In genomic region chr5:134571730-134572507, GRCm38 (mm10) we compare ENCODE assay signal across 8 mouse cellular contexts. TPM values are rescaled to one million over a fixed set of nuclear protein-coding genes. Genes with fewer than 3 reads are reported as not detected.
A peak's percentile ranks its signal among the peaks of the same experiment; 100 is the strongest.
DNase-seq lines count a peak whose midpoint lies in the region; ATAC-seq and TF ChIP-seq lines count a peak whose summit lies in the region.

No protein-coding gene starts in this region.

- H3K9me3 ChIP-seq in hindbrain, embryonic 13.5 days: no peaks in the 10 kb centered on the region
- H3K9me3 ChIP-seq in limb, embryonic 12.5 days: no peaks in the 10 kb centered on the region
- no peaks in the 10 kb centered on the region; the same call in 1 of the 2 replicates for H3K9me3 ChIP-seq in midbrain, embryonic 11.5 days (ENCODE audit: control insufficient read depth, low read length)
- no peaks in the 10 kb centered on the region for H3K9me3 ChIP-seq in stomach, postnatal 0 days (ENCODE audit: control insufficient read depth, low read length)

- H3K4me2 ChIP-seq in hindbrain, embryonic 13.5 days: peak overlapping the region; percentile 80
- peak overlapping the region; percentile 67 for H3K4me2 ChIP-seq in limb, embryonic 12.5 days
- H3K4me2 ChIP-seq in midbrain, embryonic 11.5 days: peak overlapping the region; percentile 44
- peak overlapping the region; percentile 82 for H3K4me2 ChIP-seq in stomach, postnatal 0 days (replicated peaks; ENCODE audit: low read depth)

- H3K9ac ChIP-seq in hindbrain, embryonic 13.5 days: peak overlapping the region; percentile 71
- peak overlapping the region; percentile 40 for H3K9ac ChIP-seq in limb, embryonic 12.5 days (replicated peaks)
- H3K9ac ChIP-seq in midbrain, embryonic 11.5 days (ENCODE audit: low read length): peak overlapping the region; percentile 46
- peak overlapping the region; percentile 58 for H3K9ac ChIP-seq in stomach, postnatal 0 days (ENCODE audit: low read length)

- ATAC-seq in hindbrain, embryonic 13.5 days (ENCODE audit: low FRiP score): peak; percentile 72
- ATAC-seq in limb, embryonic 12.5 days (ENCODE audit: insufficient number of reproducible peaks, insufficient read depth, low FRiP score, low TSS enrichment, low read depth): peak; percentile 53
- ATAC-seq in midbrain, embryonic 11.5 days (ENCODE audit: low FRiP score): peak; percentile 81
- peak; percentile 58 for ATAC-seq in stomach, postnatal 0 days (ENCODE audit: low FRiP score, low TSS enrichment)

- intact Hi-C loops in left cerebral cortex, adult 2 months (cut with DNase I): loop anchor here (1.0 kb wide), 1 partner anchor 20 kb away; the partner anchor contains the start of gene Clip2

- peak overlapping the region; percentile 74 for H3K27ac ChIP-seq in left cerebral cortex, adult 2 months
- H3K27ac ChIP-seq in hindbrain, embryonic 13.5 days: peak overlapping the region; percentile 77
- peak overlapping the region; percentile 84 for H3K27ac ChIP-seq in limb, embryonic 12.5 days
- H3K27ac ChIP-seq in midbrain, embryonic 11.5 days (ENCODE audit: low read depth, low read length): no peak overlapping the region
- H3K27ac ChIP-seq in stomach, postnatal 0 days (replicated peaks): peak overlapping the region; percentile 76

- TF ChIP-seq CTCF in left cerebral cortex, adult 2 months (IDR thresholded peaks at IDR 0.05): no peak
- TF ChIP-seq CTCF in stomach, postnatal 0 days (IDR thresholded peaks at IDR 0.05; ENCODE audit: low read depth): no peak

- H3K27me3 ChIP-seq in hindbrain, embryonic 13.5 days: no peaks in the 10 kb centered on the region
- H3K27me3 ChIP-seq in limb, embryonic 12.5 days: no peaks in the 10 kb centered on the region
- no peaks in the 10 kb centered on the region for H3K27me3 ChIP-seq in midbrain, embryonic 11.5 days (ENCODE audit: control insufficient read depth, insufficient read depth, low read length)
- no peaks in the 10 kb centered on the region for H3K27me3 ChIP-seq in stomach, postnatal 0 days (ENCODE audit: control insufficient read depth, insufficient read depth, low read length)

- DNase-seq in left cerebral cortex, adult 2 months (ENCODE audit: extremely low spot score in 1 of 2, low spot score in 2 of 2): peak; percentile 33 to 38
- DNase-seq in left cerebral cortex, adult 8-10 months (ENCODE audit: low spot score in 2 of 2): no peak
- DNase-seq in adrenal gland, postnatal 36 days: peak; percentile 63 to 76
- peak; percentile 54 for DNase-seq in fibroblast of lung, adult 2 months (ENCODE audit: low read depth)
- DNase-seq in midbrain, embryonic 11.5 days (ENCODE audit: low spot score, missing footprints): peak; percentile 97
- DNase-seq in stomach, postnatal 0 days (ENCODE audit: low spot score): peak; percentile 65

- H3K4me1 ChIP-seq in hindbrain, embryonic 13.5 days (replicated peaks): peaks cover 12% of the 10 kb centered on the region
- peaks cover 20% of the 10 kb centered on the region for H3K4me1 ChIP-seq in limb, embryonic 12.5 days (replicated peaks)
- peaks cover 4% of the 10 kb centered on the region; the same call in 1 of the 2 replicates for H3K4me1 ChIP-seq in midbrain, embryonic 11.5 days (ENCODE audit: control insufficient read depth, insufficient read depth, low read length)
- H3K4me1 ChIP-seq in stomach, postnatal 0 days (replicated peaks; ENCODE audit: control insufficient read depth, insufficient read depth): no peaks in the 10 kb centered on the region

- H3K36me3 ChIP-seq in hindbrain, embryonic 13.5 days: no peaks in the 10 kb centered on the region
- H3K36me3 ChIP-seq in limb, embryonic 12.5 days: no peaks in the 10 kb centered on the region
- no peaks in the 10 kb centered on the region for H3K36me3 ChIP-seq in midbrain, embryonic 11.5 days (ENCODE audit: control insufficient read depth, insufficient read depth, low read length)
- no peaks in the 10 kb centered on the region for H3K36me3 ChIP-seq in stomach, postnatal 0 days (ENCODE audit: control insufficient read depth, insufficient read depth, low read length)

- no peak for TF ChIP-seq EP300 in stomach, postnatal 0 days (optimal IDR thresholded peaks at IDR 0.05)

- H3K4me3 ChIP-seq in left cerebral cortex, adult 2 months: peak overlapping the region; percentile 55
- H3K4me3 ChIP-seq in hindbrain, embryonic 13.5 days: peak overlapping the region; percentile 50
- H3K4me3 ChIP-seq in limb, embryonic 12.5 days (replicated peaks): peak overlapping the region; percentile 43
- peak overlapping the region; percentile 18; the same call in 1 of the 2 replicates for H3K4me3 ChIP-seq in midbrain, embryonic 11.5 days (ENCODE audit: low read depth, low read length)
- H3K4me3 ChIP-seq in stomach, postnatal 0 days (ENCODE audit: low read depth, low read length): peak overlapping the region; percentile 52

- 1% methylated on average over 23 of the region's 23 CpGs for WGBS in hindbrain, embryonic 13.5 days
- WGBS in limb, embryonic 12.5 days: under 1% methylated on average over 23 of the region's 23 CpGs
- 2% methylated on average over 23 of the region's 23 CpGs for WGBS in midbrain, embryonic 11.5 days
- WGBS in stomach, postnatal 0 days: under 1% methylated on average over 23 of the region's 23 CpGs

RNA-seq across cellular contexts. Expression of gene Rfc2, which starts 9.2 kb away (rescaled TPM):
- 10 to 100 TPM; 60.0 to 64.2 TPM for total RNA-seq in left cerebral cortex, adult 2 months (2021)
- 10 to 100 TPM; 54.0 to 67.3 (median 60.3) TPM for total RNA-seq in left cerebral cortex, adult 8-10 months (2022)
- 10 to 100 TPM; 48.2 to 49.4 TPM for total RNA-seq in adrenal gland, postnatal 36 days (2021)
- polyA plus RNA-seq in hindbrain, embryonic 13.5 days (2015; fragmentation: Nextera tagmentation; extraction: Ambion mirVana): 192 and 194 TPM in 2 replicates
- polyA plus RNA-seq in limb, embryonic 12.5 days (2016; fragmentation: Nextera tagmentation; extraction: Ambion mirVana): 325 and 350 TPM in 2 replicates
- 321 and 338 TPM in 2 replicates for polyA plus RNA-seq in midbrain, embryonic 11.5 days (2014; fragmentation: Nextera tagmentation; extraction: Ambion mirVana)
- 81.5 and 83.7 TPM in 2 replicates for polyA plus RNA-seq in stomach, postnatal 0 days (2015; fragmentation: Nextera tagmentation; extraction: Ambion mirVana)

RNA-seq across cellular contexts. Expression of gene Syna, which starts 11.9 kb away (rescaled TPM):
- total RNA-seq in left cerebral cortex, adult 2 months (2021): under 1 TPM; 0.21 to 0.34 TPM
- total RNA-seq in left cerebral cortex, adult 8-10 months (2022): under 1 TPM in 2 of 4 experiments, not detected in 2; 0.17 to 0.19 TPM
- not detected for total RNA-seq in adrenal gland, postnatal 36 days (2021)
- 0.42 and 0.43 TPM in 2 replicates for polyA plus RNA-seq in hindbrain, embryonic 13.5 days (2015; fragmentation: Nextera tagmentation; extraction: Ambion mirVana)
- polyA plus RNA-seq in limb, embryonic 12.5 days (2016; fragmentation: Nextera tagmentation; extraction: Ambion mirVana): 0.12 TPM in 1 of 2 replicates, not detected in the other
- polyA plus RNA-seq in midbrain, embryonic 11.5 days (2014; fragmentation: Nextera tagmentation; extraction: Ambion mirVana): 0.30 TPM in 1 of 2 replicates, not detected in the other
- 0.07 TPM in 2 replicates for polyA plus RNA-seq in stomach, postnatal 0 days (2015; fragmentation: Nextera tagmentation; extraction: Ambion mirVana)

RNA-seq across cellular contexts. Expression of gene Clip2, which starts 19.7 kb away (rescaled TPM):
- total RNA-seq in left cerebral cortex, adult 2 months (2021): 100 to 1,000 TPM; 116 to 123 TPM
- total RNA-seq in left cerebral cortex, adult 8-10 months (2022): 100 to 1,000 TPM in 2 of 4 experiments, 10 to 100 TPM in 2; 92.9 to 105 (median 99.9) TPM
- 10 to 100 TPM; 15.1 to 21.0 TPM for total RNA-seq in adrenal gland, postnatal 36 days (2021)
- 14.4 and 15.1 TPM in 2 replicates for polyA plus RNA-seq in hindbrain, embryonic 13.5 days (2015; fragmentation: Nextera tagmentation; extraction: Ambion mirVana)
- 6.3 and 6.6 TPM in 2 replicates for polyA plus RNA-seq in limb, embryonic 12.5 days (2016; fragmentation: Nextera tagmentation; extraction: Ambion mirVana)
- polyA plus RNA-seq in midbrain, embryonic 11.5 days (2014; fragmentation: Nextera tagmentation; extraction: Ambion mirVana): 5.6 and 5.8 TPM in 2 replicates
- polyA plus RNA-seq in stomach, postnatal 0 days (2015; fragmentation: Nextera tagmentation; extraction: Ambion mirVana): 1.0 and 1.1 TPM in 2 replicates

RNA-seq across cellular contexts. Expression of gene Lat2, which starts 42.9 kb away (rescaled TPM):
- total RNA-seq in left cerebral cortex, adult 2 months (2021): 1 to 10 TPM; 3.4 to 3.9 TPM
- total RNA-seq in left cerebral cortex, adult 8-10 months (2022): 10 to 100 TPM in 2 of 4 experiments, 1 to 10 TPM in 2; 2.3 to 10.9 (median 6.9) TPM
- 1 to 10 TPM; 3.3 to 4.4 TPM for total RNA-seq in adrenal gland, postnatal 36 days (2021)
- 5.7 and 6.0 TPM in 2 replicates for polyA plus RNA-seq in hindbrain, embryonic 13.5 days (2015; fragmentation: Nextera tagmentation; extraction: Ambion mirVana)
- 2.8 and 3.9 TPM in 2 replicates for polyA plus RNA-seq in limb, embryonic 12.5 days (2016; fragmentation: Nextera tagmentation; extraction: Ambion mirVana)
- polyA plus RNA-seq in midbrain, embryonic 11.5 days (2014; fragmentation: Nextera tagmentation; extraction: Ambion mirVana): 1.5 and 1.6 TPM in 2 replicates
- polyA plus RNA-seq in stomach, postnatal 0 days (2015; fragmentation: Nextera tagmentation; extraction: Ambion mirVana): 0.99 and 1.1 TPM in 2 replicates

Comparison
In these comparisons a context has a peak if more than half of its experiments do, and no peak if none do; other contexts are left out.
1. DNase-seq: peak in left cerebral cortex, adult 2 months (2 of 2), adrenal gland, postnatal 36 days (2 of 2), fibroblast of lung, adult 2 months (single experiment), midbrain, embryonic 11.5 days (single experiment) and stomach, postnatal 0 days (single experiment); none in left cerebral cortex, adult 8-10 months (0 of 2).
2. Peak in every context shown above with its lines, with median percentiles within 50 percentile points of each other: H3K4me3 ChIP-seq, ATAC-seq, H3K4me2 ChIP-seq and H3K9ac ChIP-seq.